Mouse (Mus musculus): ENCODE measurements around the gene Coa7.
"Not testable (repeated sequence)": the region's sequence is repeated elsewhere in the genome, so short reads cannot be mapped to it uniquely, and the experiment has no call there.

The Coa7 gene

GRCm38 (mm10) chr4:108344631-108345083 lies 16.7 kb downstream of the Coa7 start:
- no peak for DNase-seq (ENCODE audit: low read depth, low spot score)

- DNase-seq (ENCODE audit: low read depth, low spot score): no peak
Measured at GRCm38 (mm10) chr4:108345826-108346225, 17.9 kb downstream of the Coa7 start.

- no peak for DNase-seq (ENCODE audit: low read depth, low spot score)
Measured at GRCm38 (mm10) chr4:108347111-108347510, 19.2 kb downstream of the Coa7 start.

- peak; percentile 80 for DNase-seq (ENCODE audit: low read depth, low spot score)
Measured at GRCm38 (mm10) chr4:108348256-108348875, 20.4 kb downstream of the Coa7 start.

GRCm38 (mm10) chr4:108349064-108349463 lies 21.1 kb downstream of the Coa7 start:
- DNase-seq (ENCODE audit: low read depth, low spot score): no peak

GRCm38 (mm10) chr4:108349836-108350547 lies 22.1 kb downstream of the Coa7 start:
- peak; percentile 28 for DNase-seq (ENCODE audit: low read depth, low spot score)

GRCm38 (mm10) chr4:108350819-108351218 lies 22.9 kb downstream of the Coa7 start:
- DNase-seq (ENCODE audit: low read depth, low spot score): peak; percentile 93

GRCm38 (mm10) chr4:108353591-108353990 lies 25.7 kb downstream of the Coa7 start:
- not testable (repeated sequence) for DNase-seq (ENCODE audit: low read depth, low spot score)

- DNase-seq (ENCODE audit: low read depth, low spot score): no peak
Measured at GRCm38 (mm10) chr4:108357458-108357857, 29.5 kb downstream of the Coa7 start.

GRCm38 (mm10) chr4:108358498-108358897 lies 30.6 kb downstream of the Coa7 start:
- no peak for DNase-seq (ENCODE audit: low read depth, low spot score)

- peak; percentile 94 for DNase-seq (ENCODE audit: low read depth, low spot score)
Measured at GRCm38 (mm10) chr4:108360136-108361055, 32.5 kb downstream of the Coa7 start.

GRCm38 (mm10) chr4:108362321-108363261 lies 34.7 kb downstream of the Coa7 start:
- DNase-seq (ENCODE audit: low read depth, low spot score): peak; percentile 95

GRCm38 (mm10) chr4:108363355-108364110 lies 35.6 kb downstream of the Coa7 start:
- no peak for DNase-seq (ENCODE audit: low read depth, low spot score)

GRCm38 (mm10) chr4:108364111-108364476 lies 36.2 kb downstream of the Coa7 start:
- DNase-seq (ENCODE audit: low read depth, low spot score): no peak

GRCm38 (mm10) chr4:108369254-108369653 lies 41.3 kb downstream of the Coa7 start:
- no peak for DNase-seq (ENCODE audit: low read depth, low spot score)

- no peak for DNase-seq (ENCODE audit: low read depth, low spot score)
Measured at GRCm38 (mm10) chr4:108370409-108370808, 42.5 kb downstream of the Coa7 start.

GRCm38 (mm10) chr4:108371421-108371820 lies 43.5 kb downstream of the Coa7 start:
- DNase-seq (ENCODE audit: low read depth, low spot score): no peak

- no peak for DNase-seq (ENCODE audit: low read depth, low spot score)
Measured at GRCm38 (mm10) chr4:108372166-108372565, 44.2 kb downstream of the Coa7 start.

GRCm38 (mm10) chr4:108379476-108379875 lies 51.5 kb downstream of the Coa7 start:
- DNase-seq (ENCODE audit: low read depth, low spot score): no peak

- no peak for DNase-seq (ENCODE audit: low read depth, low spot score)
Measured at GRCm38 (mm10) chr4:108380146-108380545, 52.2 kb downstream of the Coa7 start.

Data from forelimb bud, embryonic 11.5 days (tissue).